Mouse (Mus musculus) lung, postnatal 0 days (tissue): ENCODE results near the gene Acer2.

Experiments used
- CTCF ChIP-seq: IDR thresholded peaks from 2 replicates; pipeline ENCODE4 v1.5.1; 2016; ENCODE audit warnings: antibody characterized with exemption, mild to moderate bottlenecking
- EP300 ChIP-seq: IDR thresholded peaks from 2 replicates; pipeline ENCODE4 v1.6.1; 2016; ENCODE audit warnings: antibody characterized with exemption, mild to moderate bottlenecking, control low read depth

- TF ChIP-seq CTCF (peak; percentile 43), EP300 (no peak)
Measured at GRCm38 (mm10) chr4:86916062-86916461, 41.9 kb downstream of the Acer2 start.
